Mouse (Mus musculus): Measurements from ENCODE around the gene Ddx23. TPM values are rescaled to one million over a fixed set of nuclear protein-coding genes. Genes with fewer than 3 reads are reported as not detected.

The Ddx23 gene
- total and polyA plus RNA-seq, 3 experiments, result 194 to 252 (median 213) TPM

DNA sequence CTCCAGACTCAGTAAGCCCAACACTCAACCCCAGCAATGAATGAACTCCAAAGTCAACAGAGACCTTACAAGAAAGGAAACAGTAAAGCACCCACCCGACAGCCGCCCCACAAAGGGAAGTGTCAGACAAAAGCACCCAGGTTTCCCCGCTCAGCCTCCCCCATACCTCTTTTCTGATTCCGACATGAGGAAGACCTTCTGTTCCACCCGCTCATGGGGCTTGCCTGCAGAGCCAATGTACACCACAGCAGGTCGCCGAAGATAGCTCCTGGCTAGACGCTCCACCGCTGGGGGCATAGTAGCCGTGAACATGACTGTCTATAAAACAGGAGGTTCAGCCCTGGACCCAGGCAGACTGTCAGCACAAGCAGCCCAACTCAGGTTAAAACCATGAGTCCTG is 15.4 kb downstream of the Ddx23 start:
- DNase-seq (ENCODE audit: low read depth, low spot score), result no peak
- H3K4me3 ChIP-seq (ENCODE audit: control insufficient read depth in 1 of 2, insufficient read depth in 1 of 2, low read depth in 2 of 2, low read length in 2 of 2), result no peak overlapping the region
- no peaks in the 10 kb centered on the region for H3K79me2 ChIP-seq (ENCODE audit: control insufficient read depth, insufficient read depth, low read length, poor library complexity)
- no peaks in the 10 kb centered on the region for H3K4me1 ChIP-seq (ENCODE audit: control insufficient read depth in 1 of 2, insufficient read depth in 2 of 2, low read length in 2 of 2)
- no peak overlapping the region for H3K9ac ChIP-seq (ENCODE audit: control insufficient read depth, low read depth, low read length, poor library complexity, severe bottlenecking)
- H3K36me3 ChIP-seq (ENCODE audit: control insufficient read depth in 1 of 2, insufficient read depth in 2 of 2, low read length in 2 of 2), result peaks cover 0 to 28% of the 10 kb centered on the region in 2 experiments; a peak in 2 of 4 replicates
- no peaks in the 10 kb centered on the region for H3K9me3 ChIP-seq (replicated peaks; ENCODE audit: insufficient read depth, low read length)
- TF ChIP-seq MYB (IDR thresholded peaks at IDR 0.05; ENCODE audit: low read depth, low read length) (no peak), NELFE (IDR thresholded peaks at IDR 0.05; ENCODE audit: low read depth, low read length) (no peak), CTCF (IDR thresholded peaks at IDR 0.05 in 2 of 3, conservative IDR thresholded peaks at IDR 0.05 in 1 of 3; ENCODE audit: control insufficient read depth in 1 of 3, insufficient read depth in 1 of 3, low read depth in 2 of 3, low read length in 3 of 3, poor library complexity in 1 of 3, severe bottlenecking in 1 of 3) (no peak), JUND (IDR thresholded peaks at IDR 0.05; ENCODE audit: low read depth, low read length) (no peak), TAL1 (IDR thresholded peaks at IDR 0.05; ENCODE audit: low read length) (no peak), NRF1 (IDR thresholded peaks at IDR 0.05; ENCODE audit: insufficient read depth, low read depth, low read length, poor library complexity, severe bottlenecking) (no peak), SIN3A (IDR thresholded peaks at IDR 0.05; ENCODE audit: low read length) (no peak), POLR2AphosphoS2 (IDR thresholded peaks at IDR 0.05; ENCODE audit: low read length) (no peak), TBP (IDR thresholded peaks at IDR 0.05; ENCODE audit: low read depth, low read length) (no peak), BHLHE40 (IDR thresholded peaks at IDR 0.05; ENCODE audit: borderline replicate concordance, low read depth, low read length) (no peak), UBTF (IDR thresholded peaks at IDR 0.05; ENCODE audit: borderline replicate concordance, insufficient read depth, low read depth, low read length) (no peak), ZKSCAN1 (IDR thresholded peaks at IDR 0.05; ENCODE audit: low read depth, low read length) (no peak), SMC3 (IDR thresholded peaks at IDR 0.05; ENCODE audit: low read depth, low read length) (no peak)
- no peak overlapping the region for H3K27ac ChIP-seq (ENCODE audit: control insufficient read depth, low read depth, low read length)
- H3K27me3 ChIP-seq (ENCODE audit: control insufficient read depth in 1 of 2, insufficient read depth in 2 of 2, low read length in 2 of 2), result no peaks in the 10 kb centered on the region

DNA sequence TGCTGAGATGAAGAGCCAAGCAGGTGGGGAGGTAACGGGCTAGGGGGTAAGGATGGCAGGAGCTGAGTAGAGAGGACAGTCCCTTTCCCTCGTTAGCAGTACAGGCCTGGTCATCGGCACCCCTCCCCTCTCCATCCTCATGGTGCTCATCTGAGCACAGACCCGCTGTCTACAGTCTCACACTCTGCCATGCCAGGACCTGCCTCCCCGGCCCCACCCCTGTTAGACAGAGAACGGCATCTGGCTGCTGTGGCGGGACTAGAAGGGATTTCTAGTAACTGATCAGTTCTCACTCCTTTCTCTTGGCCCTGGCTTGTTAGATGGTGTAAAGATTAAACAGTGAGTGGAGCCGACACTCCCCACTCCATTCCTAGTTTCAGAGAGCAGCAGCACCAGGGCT is 16.0 kb downstream of the Ddx23 start:
- no peak for DNase-seq (ENCODE audit: low read depth, low spot score)
- no peaks in the 10 kb centered on the region for H3K79me2 ChIP-seq (ENCODE audit: control insufficient read depth, insufficient read depth, low read length, poor library complexity)
- no peak for TF ChIP-seq GATA1 (IDR thresholded peaks at IDR 0.05; ENCODE audit: low read depth, low read length)
- TF ChIP-seq MYB (IDR thresholded peaks at IDR 0.05; ENCODE audit: low read depth, low read length), result no peak
- no peak for TF ChIP-seq SIN3A (IDR thresholded peaks at IDR 0.05; ENCODE audit: low read length)
- no peak for TF ChIP-seq MYC (IDR thresholded peaks at IDR 0.05; ENCODE audit: low read depth, low read length)
- TF ChIP-seq ZNF384 (IDR thresholded peaks at IDR 0.05; ENCODE audit: low read depth, low read length), result no peak
- TF ChIP-seq CHD2 (IDR thresholded peaks at IDR 0.05; ENCODE audit: low read length), result no peak
- no peak for TF ChIP-seq MAFK (IDR thresholded peaks at IDR 0.05; ENCODE audit: borderline replicate concordance, low read depth, low read length)
- no peak for TF ChIP-seq EP300 (IDR thresholded peaks at IDR 0.05; ENCODE audit: low read depth in 1 of 2, low read length in 2 of 2)
- no peak for TF ChIP-seq NELFE (IDR thresholded peaks at IDR 0.05; ENCODE audit: low read depth, low read length)

More for the DNA sequence above, 16.0 kb downstream of the Ddx23 start:
- H3K36me3 ChIP-seq (ENCODE audit: control insufficient read depth in 1 of 2, insufficient read depth in 2 of 2, low read length in 2 of 2), result peaks cover 0 to 24% of the 10 kb centered on the region in 2 experiments; a peak in 2 of 4 replicates
- no peaks in the 10 kb centered on the region for H3K27me3 ChIP-seq (ENCODE audit: control insufficient read depth in 1 of 2, insufficient read depth in 2 of 2, low read length in 2 of 2)
- no peak overlapping the region for H3K27ac ChIP-seq (ENCODE audit: control insufficient read depth, low read depth, low read length)
- H3K4me1 ChIP-seq (ENCODE audit: control insufficient read depth in 1 of 2, insufficient read depth in 2 of 2, low read length in 2 of 2), result no peaks in the 10 kb centered on the region
- no peak overlapping the region for H3K9ac ChIP-seq (ENCODE audit: control insufficient read depth, low read depth, low read length, poor library complexity, severe bottlenecking)
- no peak overlapping the region for H3K4me3 ChIP-seq (ENCODE audit: control insufficient read depth in 1 of 2, insufficient read depth in 1 of 2, low read depth in 2 of 2, low read length in 2 of 2)
- H3K9me3 ChIP-seq (replicated peaks; ENCODE audit: insufficient read depth, low read length), result no peaks in the 10 kb centered on the region

Measured in MEL (cell line).